Mouse (Mus musculus) left cerebral cortex, postnatal 25 days (tissue): ENCODE data around the gene Znrf1. TPM values are rescaled to one million over a fixed set of nuclear protein-coding genes. Genes with fewer than 3 reads are reported as not detected.

Experiments used
- DNase-seq, 2 experiments: peaks; one replicate each; pipeline ENCODE4 v3.0.0; 2022; ENCODE audit warnings: low spot score in 2 of 2, mixed read lengths in 1 of 2
- intact Hi-C: fragments of 180-260 bp; cut with DNase I; formaldehyde crosslinking; loops from one replicate; pipeline ENCODE4 v1.15.1; 2025
- total RNA-seq, 2 experiments: library from RNA; stranded (reverse); gene quantifications; 2 replicates each; pipeline ENCODE4 v1.2.3; 2021

Gene Znrf1
- total RNA-seq, 2 experiments from 2014 or later: 166 TPM

GRCm38 (mm10) chr8:111648834-111649233 lies 112.9 kb downstream of the Znrf1 start:
- no peak for DNase-seq
- intact Hi-C loops: no loop called here

GRCm38 (mm10) chr8:111650651-111651050 lies 114.8 kb downstream of the Znrf1 start:
- no peak for DNase-seq
- intact Hi-C loops: no loop called here

- intact Hi-C loops: no loop called here
- DNase-seq: no peak
These were observed 117.6 kb downstream of the Znrf1 start for GRCm38 (mm10) chr8:111653524-111653923.

- intact Hi-C loops: no loop called here
- DNase-seq: no peak
These were observed 121.5 kb downstream of the Znrf1 start for GRCm38 (mm10) chr8:111657312-111657854.

- intact Hi-C loops: no loop called here
- no peak for DNase-seq
These were observed 123.0 kb downstream of the Znrf1 start for GRCm38 (mm10) chr8:111658819-111659423.

GRCm38 (mm10) chr8:111662473-111662872 lies 126.6 kb downstream of the Znrf1 start:
- peak; percentile 71 to 83 for DNase-seq
- intact Hi-C loops: loop anchor here (2.0 to 10.0 kb wide), 3 partner anchors 126 to 318 kb away; partner anchors contain the start of gene Znrf1

- intact Hi-C loops: loop anchor here (10.0 kb wide), 1 partner anchor 322 kb away; no protein-coding TSS in a partner anchor
These were observed 130.9 kb downstream of the Znrf1 start for GRCm38 (mm10) chr8:111666751-111667150.

More at GRCm38 (mm10) chr8:111666751-111667150, 130.9 kb downstream of the Znrf1 start:
- no peak for DNase-seq

Other genes with a start within 250 kb of the Znrf1 start
- gene Rfwd3, start 235.9 kb upstream of the Znrf1 start, total RNA-seq: 10 to 100 TPM; 19.8 to 21.4 TPM
- gene Mlkl, start 197.9 kb upstream of the Znrf1 start, total RNA-seq: under 1 TPM; 0.30 to 0.41 TPM
- gene Fa2h, start 142.3 kb upstream of the Znrf1 start, total RNA-seq: 10 to 100 TPM; 22.3 to 28.8 TPM
- 10 to 100 TPM; 18.4 to 18.7 TPM for gene Wdr59, start 14.0 kb upstream of the Znrf1 start, total RNA-seq
- gene Ldhd, start 94.3 kb downstream of the Znrf1 start, total RNA-seq: 1 to 10 TPM; 6.8 to 7.7 TPM
- 10 to 100 TPM; 20.0 to 20.9 TPM for gene Zfp1, start 107.3 kb downstream of the Znrf1 start, total RNA-seq
- gene Ctrb1, start 154.9 kb downstream of the Znrf1 start, total RNA-seq: not detected
- gene Bcar1, start 207.7 kb downstream of the Znrf1 start, total RNA-seq: 10 to 100 TPM; 50.6 to 51.7 TPM